Mouse (Mus musculus): Measurements from ENCODE around the gene Ch25h.
A peak's percentile ranks its signal among the peaks of the same experiment; 100 is the strongest.

Gene Ch25h

GRCm38 (mm10) chr19:34474991-34475971 is at the start of gene Ch25h:
Ch25h (minus strand) TSS chr19:34475164.
- DNase-seq (ENCODE audit: low spot score in 2 of 2): no peak

- DNase-seq (ENCODE audit: low spot score in 2 of 2): no peak
Measured at GRCm38 (mm10) chr19:34524646-34525045, 49.7 kb upstream of the Ch25h start.

GRCm38 (mm10) chr19:34523106-34523725 is 48.3 kb upstream of the Ch25h start:
- no peak for DNase-seq (ENCODE audit: low spot score in 2 of 2)

DNA sequence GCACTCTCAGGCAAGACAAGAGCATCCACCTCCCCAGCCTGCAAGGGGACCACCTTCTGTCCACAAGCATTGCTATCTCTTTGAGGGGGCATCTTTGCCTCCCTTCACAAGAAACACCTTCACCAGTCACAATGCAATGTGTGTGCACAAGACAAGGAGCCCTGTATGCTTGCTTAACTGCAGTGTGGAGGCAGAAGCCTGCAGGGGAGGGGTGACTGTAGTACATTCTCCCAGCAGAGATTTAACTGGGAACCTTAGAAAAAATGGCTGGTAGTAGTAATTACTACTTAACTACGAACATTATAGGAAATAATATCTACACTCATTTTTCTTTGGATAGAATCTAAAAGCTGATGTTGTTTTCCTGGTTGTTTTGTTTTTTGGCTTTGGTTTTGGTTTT is 47.0 kb upstream of the Ch25h start:
- DNase-seq (ENCODE audit: low spot score in 2 of 2): no peak

DNA sequence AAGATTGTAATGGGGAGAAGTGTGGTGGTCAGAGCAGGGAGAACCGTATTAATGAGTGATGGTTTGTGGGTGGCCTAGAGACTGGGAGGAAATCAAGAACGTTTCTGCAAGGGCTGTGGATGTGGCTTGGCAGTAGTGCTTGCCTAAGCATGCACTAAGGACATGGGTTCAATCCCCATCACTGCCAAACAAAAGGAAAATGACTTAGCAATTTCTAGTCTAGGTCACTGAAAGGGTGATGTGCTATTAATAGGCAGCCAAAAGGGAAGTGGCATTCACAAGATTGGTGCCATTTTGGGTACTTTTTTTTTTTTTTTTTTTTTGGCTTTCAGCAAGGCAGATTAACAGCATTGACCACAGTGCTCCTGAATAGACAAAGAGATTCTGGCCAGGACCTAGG is 46.4 kb upstream of the Ch25h start:
- no peak for DNase-seq (ENCODE audit: low spot score in 2 of 2)

DNA sequence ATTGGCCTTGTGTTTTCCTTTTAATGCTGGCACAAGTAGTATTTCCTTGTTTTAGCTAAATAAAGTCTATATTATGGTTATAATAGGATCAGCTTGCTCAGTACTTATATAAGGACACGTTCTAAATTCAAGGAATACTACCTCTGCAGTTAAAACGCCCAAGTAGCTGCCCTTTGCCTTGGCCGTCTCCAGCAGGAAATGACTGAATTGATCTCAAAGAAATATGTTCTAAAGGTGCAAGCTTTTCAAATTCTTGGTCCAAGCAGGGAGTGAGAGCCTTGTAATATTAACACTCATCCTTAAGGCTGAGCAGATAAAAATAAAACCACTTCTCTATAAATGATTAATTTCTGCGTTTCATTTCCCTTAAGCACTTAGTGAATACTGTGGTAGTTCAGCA is 45.1 kb upstream of the Ch25h start:
- no peak for DNase-seq (ENCODE audit: low spot score in 2 of 2)

- DNase-seq (ENCODE audit: low spot score in 2 of 2): no peak
Measured at GRCm38 (mm10) chr19:34519646-34520045, 44.7 kb upstream of the Ch25h start.

DNA sequence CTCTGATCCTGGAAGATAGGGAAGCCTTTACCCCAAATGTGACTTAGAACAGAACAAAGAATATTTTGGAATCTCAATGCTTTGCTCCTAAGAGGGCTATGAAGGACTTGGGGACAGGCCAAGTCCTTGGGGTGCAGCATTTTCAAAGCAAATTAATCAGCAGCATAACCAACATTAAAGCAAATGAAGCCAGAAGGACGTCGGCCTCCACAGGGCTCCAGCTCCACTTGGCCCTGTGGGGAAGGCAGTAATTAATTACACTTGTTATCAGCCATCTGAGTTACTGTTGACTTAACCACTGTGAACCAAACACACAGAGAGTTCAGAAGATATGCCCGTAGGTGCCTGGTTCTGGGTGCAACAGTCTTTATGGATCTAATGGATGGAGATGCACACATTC is 43.8 kb upstream of the Ch25h start:
- no peak for DNase-seq (ENCODE audit: low spot score in 2 of 2)

DNA sequence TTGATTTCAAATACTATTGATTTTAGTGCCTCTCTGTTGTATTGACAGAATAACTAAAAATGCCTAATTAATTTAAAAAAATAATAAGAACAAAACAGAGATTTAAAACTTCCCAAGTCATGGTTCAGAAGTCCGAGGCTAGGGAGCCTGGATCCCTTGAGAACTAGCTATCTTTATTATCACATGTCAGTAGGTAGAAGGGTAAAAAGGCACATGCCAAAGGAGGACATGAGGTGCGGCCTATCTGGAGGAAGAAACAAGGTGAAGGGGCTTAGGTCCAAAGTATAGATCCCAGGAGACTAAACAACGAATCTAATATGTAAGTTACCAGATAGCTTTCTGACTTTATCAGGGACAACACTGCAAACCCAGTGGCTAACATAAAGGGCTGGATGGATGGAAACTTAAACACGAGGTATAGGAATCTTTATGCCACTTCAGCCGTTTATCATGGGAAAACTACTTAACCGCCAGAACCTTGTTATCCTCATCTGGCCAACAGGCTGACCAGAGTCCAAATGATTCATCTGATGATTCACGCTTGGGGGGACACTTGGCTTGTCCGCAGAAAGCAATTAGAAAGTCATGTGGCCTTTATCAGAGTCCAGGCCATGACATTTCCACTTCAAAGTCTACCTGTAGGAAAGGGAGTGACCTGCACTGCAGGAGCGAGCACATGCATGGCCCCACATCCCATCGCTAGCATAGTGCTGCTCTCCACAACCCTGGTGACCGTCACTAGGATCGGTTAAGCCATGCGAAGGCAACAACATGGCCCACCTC is 43.0 kb upstream of the Ch25h start:
- no peak for DNase-seq (ENCODE audit: low spot score in 2 of 2)

GRCm38 (mm10) chr19:34517197-34517596 is 42.2 kb upstream of the Ch25h start:
- DNase-seq (ENCODE audit: low spot score in 2 of 2): no peak

DNA sequence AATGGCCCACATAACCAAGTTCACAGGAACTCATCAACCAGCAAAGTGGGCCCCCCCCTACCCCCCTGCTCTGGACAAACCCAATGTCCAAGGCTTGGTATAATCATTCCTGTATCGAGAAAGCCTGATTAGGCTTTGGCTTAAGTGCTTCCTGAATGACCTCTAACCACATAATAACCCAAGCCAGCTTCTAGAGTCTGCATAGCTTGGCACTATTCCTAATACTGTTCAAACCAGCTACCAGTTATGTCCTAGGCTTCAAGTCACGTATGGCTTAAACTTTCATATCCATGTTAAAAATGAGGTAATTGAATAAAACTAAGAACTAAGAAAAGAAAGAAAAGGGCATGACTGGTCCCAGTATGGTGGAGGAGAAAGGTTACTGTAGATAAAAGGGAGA is 41.4 kb upstream of the Ch25h start:
- DNase-seq (ENCODE audit: low spot score in 2 of 2): no peak

DNA sequence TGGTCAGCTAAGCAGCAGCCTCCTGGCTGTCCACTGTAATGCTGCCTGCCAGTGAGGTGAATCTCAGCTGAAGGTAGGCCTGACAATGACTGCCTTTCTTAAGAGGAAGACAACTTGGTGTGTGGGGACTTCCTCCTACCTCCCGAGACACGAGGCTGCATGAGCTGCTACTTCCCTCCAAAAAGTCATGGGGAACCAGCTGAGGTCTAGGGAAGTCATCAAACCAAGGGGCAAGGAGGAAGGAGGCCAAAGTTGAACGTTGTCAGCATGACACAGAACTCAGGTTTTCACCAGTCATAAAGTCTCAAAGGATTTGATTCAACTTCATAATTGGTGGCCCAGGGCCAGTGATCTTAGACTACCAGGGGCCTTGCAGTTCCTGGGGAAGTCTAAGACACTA is 40.7 kb upstream of the Ch25h start:
- DNase-seq (ENCODE audit: low spot score in 2 of 2): no peak

GRCm38 (mm10) chr19:34511528-34511927 is 36.6 kb upstream of the Ch25h start:
- no peak for DNase-seq (ENCODE audit: low spot score in 2 of 2)

- DNase-seq (ENCODE audit: low spot score in 2 of 2): no peak
Measured at GRCm38 (mm10) chr19:34510717-34511116, 35.8 kb upstream of the Ch25h start.

DNA sequence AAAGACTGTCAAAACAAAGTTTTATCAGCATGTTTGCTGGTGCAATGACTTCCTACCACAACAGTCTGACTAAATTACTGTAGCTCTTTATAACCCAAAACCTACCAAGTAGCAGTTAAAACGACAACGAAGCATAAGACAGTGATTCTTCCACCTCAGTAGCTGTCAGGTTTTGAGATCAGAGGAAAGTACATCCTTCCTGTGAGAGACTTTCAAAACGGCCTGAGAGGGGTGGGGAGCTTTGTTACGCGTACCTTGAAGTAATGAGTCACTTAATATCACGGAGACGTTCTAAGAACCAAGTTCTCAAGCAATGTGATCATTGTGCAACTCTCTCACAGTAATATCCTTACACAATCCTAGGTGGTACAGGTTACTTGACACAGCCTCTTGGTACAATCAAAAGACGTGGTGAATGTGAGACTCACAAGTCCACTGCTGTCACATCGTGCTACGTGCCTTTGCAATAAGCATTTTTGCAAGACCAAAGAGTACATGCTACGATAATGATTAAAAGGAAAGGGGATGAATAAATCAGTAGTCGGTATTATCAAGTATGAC is 30.3 kb upstream of the Ch25h start:
- DNase-seq (ENCODE audit: low spot score in 2 of 2): no peak

- peak; percentile 44 to 62 for DNase-seq (ENCODE audit: low spot score in 2 of 2)
Measured at GRCm38 (mm10) chr19:34500763-34501162, 25.8 kb upstream of the Ch25h start.

GRCm38 (mm10) chr19:34496353-34496752 is 21.4 kb upstream of the Ch25h start:
- no peak for DNase-seq (ENCODE audit: low spot score in 2 of 2)

DNA sequence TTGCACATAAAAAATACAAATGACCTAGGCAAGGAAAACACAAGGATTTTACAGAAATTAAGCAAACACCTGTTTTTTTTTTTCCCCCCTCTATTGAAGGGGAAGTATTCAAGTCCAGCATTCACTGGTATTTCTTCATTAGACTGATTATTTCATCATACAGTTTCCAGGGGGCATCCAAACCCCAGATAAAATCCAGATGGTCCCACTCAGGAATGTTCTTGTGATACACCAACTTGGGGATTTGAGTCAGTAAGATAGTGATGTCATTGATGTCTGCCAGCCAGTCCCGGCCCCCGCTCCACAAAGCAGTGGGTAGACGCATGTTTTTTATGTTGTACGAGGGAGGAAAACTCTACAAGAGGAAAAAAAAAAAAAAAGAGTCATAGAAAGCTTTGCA is 18.9 kb upstream of the Ch25h start:
- DNase-seq (ENCODE audit: low spot score in 2 of 2): no peak

DNA sequence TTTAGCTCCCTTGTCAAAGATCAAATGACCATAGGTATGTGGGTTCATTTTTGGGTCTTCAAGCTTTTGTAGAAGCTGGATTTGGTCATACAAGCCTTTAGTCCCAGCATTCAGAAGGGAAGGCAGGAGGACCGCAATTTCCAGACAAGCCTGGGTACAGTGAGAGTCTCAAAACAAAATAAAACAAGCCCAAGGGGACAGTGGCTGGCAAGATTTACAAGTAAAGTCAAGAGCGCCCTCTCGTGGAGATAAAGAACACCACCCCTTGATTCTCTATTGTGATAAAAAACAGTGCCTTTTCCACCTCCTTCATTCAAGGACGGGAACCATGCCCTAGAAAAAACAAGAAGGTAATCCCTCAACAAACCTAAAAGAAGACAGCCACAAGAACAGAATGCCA is 8.6 kb upstream of the Ch25h start:
- peak in 1 of 2 experiments; percentile 19 for DNase-seq (ENCODE audit: low spot score in 2 of 2)

DNA sequence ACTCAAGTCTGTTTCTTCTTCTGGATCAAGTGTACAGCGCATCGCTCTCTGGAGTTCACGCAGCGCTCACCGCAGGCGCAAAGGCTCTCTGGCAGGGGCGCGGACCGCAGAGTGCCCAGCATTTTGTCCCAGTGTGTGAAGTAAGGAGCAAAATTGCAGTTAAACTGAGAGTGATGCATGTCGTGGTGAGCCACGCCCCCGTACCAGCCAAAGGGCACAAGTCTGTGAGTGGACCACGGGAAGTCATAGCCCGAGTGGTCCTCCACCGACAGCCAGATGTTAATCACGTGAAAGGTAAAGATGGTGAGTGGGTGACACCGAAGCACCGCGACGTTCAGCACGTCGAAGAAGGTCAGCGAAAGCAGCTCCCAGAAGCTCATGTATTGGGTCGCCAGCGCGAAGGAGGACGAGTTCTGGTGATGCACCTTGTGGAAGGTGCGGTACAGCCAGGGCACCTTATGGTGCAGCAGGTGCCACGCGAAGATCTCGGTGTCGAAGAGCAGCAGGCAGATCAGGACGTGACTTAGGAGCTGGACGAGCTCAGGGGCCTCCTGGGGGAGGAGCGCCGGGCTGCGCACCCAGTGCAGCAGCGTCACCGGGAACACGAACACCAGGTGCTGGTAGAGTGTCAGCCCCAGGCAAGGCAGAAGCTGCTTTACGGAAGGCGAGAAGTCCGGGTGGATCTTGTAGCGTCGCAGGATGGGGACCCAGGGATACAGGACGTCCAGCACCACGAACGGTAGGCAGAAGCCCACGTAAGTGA is 555 bp downstream of the Ch25h start:
- DNase-seq (ENCODE audit: low spot score in 2 of 2): no peak

DNA sequence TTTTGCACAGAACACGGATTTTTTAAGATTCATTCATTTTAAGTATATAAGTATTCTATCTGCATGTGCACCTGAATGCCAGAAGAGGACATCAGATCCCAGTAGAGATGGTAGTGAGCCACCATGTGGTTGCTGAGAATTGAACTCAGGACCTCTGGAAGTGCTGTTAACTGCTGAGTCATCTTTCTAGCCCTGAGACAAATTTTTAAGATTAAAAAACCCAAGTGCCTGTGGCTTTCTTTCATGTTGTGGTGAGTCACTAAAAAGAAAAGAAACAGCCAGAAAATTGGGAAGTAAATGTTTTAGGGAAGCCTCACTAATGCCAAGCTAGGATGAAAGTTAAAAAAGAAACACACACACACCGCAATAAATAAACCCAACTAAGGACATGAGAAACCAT is 3.3 kb downstream of the Ch25h start:
- no peak for DNase-seq (ENCODE audit: low spot score in 2 of 2)
